Mouse (Mus musculus): ENCODE results near the gene Sox5. TPM values are rescaled to one million over a fixed set of nuclear protein-coding genes. Genes with fewer than 3 reads are reported as not detected.

The Sox5 gene
- total RNA-seq, 2 experiments from 2014 or later, result 3.3 to 3.9 TPM

DNA sequence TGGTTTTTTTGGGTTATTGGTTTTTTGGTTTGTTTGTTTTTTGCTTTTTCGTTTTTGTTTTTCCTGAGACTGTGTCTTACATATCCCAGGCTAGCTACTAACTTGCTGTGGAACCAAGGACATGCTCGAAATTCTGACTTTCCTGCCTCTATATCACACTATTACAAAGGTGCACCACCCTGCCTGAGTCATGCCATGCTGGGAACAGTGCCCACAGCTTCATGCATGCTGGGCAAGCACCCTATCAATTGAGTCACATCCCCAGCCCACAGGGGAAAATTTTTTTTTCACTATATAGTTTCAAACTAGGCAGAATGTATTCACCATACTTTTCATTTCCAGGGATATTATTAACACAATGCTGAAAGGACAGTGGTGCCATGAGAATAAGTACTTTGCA is 8.8 kb downstream of the Sox5 start:
- DNase-seq (ENCODE audit: low spot score in 2 of 2), result no peak

DNA sequence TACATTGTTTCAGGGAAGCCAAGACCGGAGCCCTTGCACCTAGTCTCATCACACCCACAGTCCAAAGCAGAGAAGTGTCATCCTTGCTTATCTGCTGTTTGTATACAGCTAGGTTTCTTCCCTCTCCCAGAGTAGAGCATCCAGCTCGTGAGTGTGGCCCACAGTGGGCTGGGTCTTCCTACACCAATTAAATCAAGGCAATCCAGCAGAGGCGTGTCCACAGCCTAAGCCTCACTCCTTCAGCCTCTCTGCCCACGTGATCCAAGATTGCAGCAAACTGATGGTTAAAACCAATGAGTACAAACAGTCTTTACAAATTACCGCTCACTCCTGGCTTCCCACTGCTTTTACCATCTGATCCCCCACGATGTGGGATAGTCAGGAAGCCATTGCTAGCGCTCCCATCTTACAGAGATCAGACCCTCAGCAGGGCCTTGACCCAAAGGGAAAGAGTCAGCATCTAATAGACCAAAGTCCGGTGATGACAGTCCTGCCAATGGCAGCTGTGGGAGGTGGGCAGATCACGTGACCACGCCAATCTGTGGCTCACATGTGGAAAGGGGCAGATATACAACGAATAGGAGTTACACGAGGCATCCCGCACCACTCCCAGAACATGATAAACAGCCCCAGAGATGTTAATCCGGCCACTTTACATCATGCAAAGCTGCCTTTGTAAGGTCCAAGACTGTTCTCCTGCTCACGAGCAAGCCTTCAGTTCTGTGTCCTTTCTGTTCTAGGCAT is 9.4 kb downstream of the Sox5 start:
- DNase-seq (ENCODE audit: low spot score in 2 of 2), result no peak

DNA sequence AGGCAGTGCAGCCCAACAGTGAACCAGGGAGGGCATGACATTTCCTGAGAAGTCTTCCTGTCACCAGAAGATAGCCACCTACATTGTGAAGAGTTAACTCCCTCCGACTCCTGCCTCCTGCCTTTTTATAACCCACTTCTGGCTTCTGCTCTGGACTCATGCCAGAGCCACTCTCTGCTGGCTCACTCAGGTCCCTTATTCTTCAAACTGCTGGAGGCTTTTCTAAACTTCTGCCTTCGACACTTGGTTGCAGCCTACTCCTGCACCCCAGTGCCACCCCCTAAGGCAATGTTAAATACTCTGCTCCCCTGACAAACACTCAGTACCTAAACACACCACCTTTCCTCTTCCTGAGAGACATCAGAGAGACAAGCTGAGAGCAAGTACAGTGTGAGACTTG is 12.7 kb downstream of the Sox5 start:
- no peak for DNase-seq (ENCODE audit: low spot score in 2 of 2)

DNA sequence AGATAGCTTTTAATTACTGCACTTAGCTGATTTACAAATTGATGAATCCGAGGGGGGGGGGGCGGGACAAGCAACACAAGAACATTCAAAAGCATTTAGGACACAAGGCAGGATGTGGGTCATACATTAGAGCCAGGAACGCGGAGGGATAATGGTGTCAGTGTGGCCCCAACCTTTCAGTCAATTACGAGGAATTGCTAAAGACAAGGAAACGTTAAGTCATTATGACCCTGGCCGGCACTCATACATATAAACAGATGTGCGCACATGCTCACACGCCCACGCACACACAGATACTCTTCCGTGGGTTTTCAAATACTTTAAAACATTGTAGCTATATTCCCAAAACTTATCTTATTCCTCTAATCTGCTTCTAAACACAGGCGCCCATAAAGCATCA is 19.9 kb downstream of the Sox5 start:
- DNase-seq (ENCODE audit: low spot score in 2 of 2), result no peak

DNA sequence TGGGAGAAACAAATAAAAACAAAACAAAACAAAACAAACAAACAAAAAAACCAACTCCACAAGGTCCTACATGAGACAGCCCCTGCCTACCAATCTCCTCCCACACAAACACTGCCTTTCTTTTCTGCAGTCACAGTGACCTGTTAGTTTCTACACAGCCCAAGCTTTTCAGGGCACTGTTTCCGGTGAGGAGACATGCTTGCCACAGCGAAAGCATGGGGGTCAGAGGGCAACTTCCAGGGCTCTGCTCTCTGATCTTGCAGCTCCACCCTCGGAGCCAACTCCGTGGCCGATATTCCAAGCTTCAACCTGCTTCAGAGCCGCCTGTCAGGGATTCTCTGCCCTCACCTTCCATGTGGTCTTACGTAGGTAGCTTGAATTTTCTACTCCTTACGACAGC is 22.6 kb downstream of the Sox5 start:
- no peak for DNase-seq (ENCODE audit: low spot score in 2 of 2)

DNA sequence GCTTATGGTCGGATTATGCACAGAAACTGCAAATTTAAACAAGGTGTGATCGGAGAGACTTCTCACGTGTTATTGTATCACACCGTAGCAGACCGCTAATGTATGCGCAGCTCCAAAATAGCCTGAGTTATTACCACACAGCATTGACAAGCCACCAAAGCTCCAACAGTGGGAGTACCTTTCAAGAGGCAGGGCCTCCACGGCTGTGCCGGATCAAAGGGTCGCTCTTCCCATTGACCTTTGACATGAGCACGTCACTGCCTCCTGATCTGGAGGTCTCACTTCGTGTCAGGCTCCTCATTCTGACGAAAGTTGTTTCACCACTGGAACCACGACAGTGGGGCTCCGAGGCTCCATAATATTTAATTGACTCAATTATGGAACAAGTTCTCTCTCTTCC is 24.4 kb downstream of the Sox5 start:
- DNase-seq (ENCODE audit: low spot score in 2 of 2), result no peak

DNA sequence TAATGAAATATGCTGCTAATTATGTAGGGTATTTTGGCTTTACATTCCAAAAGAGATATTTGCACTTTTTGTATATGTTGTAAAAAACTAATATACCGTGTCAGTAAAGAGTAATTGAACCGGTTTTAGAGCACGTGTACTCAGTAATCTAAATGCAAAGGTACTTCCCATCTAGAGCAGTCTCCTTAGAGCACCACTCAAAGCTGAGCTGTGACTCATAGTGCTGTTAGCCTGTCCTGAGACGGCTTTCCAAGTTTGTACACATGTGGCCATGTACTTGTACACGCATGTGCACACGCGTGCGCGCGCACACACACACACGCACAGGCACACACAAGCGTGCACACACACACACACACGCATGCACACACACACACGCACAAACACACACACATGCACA is 25.3 kb downstream of the Sox5 start:
- DNase-seq (ENCODE audit: low spot score in 2 of 2), result no peak

DNA sequence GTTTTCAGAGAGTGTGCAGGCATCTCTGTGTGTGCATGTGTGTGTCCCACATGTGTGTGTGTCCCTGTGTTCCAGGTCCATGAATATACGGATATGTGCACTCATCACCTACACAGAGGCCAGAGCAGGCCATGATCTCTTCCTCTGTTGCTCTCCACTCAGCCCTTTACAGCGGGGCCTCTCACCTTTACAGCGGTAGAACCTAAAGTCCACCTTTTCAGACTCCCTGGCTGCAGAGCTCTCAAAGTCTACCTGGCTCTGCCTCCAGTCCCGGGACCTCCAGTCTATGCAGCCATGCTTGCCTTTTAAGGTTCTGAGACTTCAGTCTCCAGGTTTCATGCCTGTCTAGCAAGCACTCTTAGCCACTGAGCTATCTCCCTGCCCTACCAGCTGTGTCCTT is 26.5 kb downstream of the Sox5 start:
- DNase-seq (ENCODE audit: low spot score in 2 of 2), result no peak

DNA sequence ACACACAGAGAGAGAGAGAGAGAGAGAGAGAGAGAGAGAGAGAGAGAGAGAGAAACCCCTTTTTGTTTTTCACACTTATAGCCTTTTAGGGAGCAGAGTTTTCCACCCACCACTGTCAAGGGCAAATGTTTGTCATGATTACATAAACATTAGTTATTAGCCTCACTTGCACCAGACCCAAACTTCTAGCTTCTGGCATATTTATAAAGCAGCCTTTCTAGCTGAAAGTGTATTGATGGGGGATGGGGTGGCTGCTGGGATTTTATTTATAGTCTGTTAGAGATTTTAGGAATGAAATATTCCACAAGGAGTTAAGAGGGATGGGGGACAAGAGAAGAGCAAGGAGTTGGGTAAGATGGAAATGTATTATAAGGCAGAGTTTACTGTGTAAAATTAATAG is 27.4 kb downstream of the Sox5 start:
- no peak for DNase-seq (ENCODE audit: low spot score in 2 of 2)

DNA sequence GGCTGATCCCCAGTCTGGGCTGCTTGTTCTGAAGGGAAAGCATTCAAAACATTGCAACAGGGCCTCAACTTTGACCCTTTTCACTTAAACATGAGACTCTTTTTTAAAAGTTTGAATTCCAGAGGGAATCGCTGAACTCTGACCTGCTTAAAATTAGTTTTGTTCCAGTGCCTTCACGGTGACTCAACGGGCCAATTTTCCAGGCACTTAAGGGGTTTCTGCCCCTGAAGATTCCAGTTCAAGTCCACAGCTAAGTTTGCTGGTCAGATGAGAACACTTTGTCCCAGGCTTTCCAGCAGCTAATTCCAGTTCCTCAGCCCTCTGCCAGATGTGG is 27.8 kb downstream of the Sox5 start:
- no peak for DNase-seq (ENCODE audit: low spot score in 2 of 2)

DNA sequence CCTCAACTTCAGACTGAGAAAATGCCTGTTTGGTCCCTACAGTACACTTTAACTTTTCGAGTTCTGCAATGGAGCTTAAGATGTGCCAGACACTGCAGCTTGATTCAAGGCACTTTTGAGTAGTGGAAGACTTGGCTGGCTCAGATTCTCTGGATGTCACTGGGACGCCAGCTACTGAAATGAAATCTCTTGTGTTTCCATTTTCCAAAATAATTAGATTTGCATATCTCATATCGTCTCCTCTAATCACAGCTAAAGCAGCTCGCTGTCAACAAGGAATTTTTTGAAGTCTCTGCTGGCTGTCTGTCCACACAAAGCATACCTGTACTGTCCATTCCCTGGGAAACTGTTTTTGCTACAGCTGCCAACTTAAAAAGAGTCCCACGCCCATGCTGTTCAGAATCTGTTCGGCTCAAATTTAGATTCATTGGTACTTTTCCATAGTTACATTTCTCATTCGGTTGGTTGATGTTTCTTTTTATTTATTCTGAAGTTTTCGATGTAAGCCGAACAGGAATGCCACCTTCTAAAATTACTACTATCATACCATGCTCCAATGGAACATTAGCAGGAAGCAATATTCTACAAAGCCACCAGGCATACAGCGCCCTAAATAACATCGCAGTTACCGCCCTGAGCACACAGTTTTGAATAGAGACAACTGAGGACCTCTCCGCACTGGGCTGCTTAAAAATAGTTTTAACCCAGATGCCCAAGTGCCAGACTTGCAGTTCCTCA is 28.4 kb downstream of the Sox5 start:
- DNase-seq (ENCODE audit: low spot score in 2 of 2), result no peak

DNA sequence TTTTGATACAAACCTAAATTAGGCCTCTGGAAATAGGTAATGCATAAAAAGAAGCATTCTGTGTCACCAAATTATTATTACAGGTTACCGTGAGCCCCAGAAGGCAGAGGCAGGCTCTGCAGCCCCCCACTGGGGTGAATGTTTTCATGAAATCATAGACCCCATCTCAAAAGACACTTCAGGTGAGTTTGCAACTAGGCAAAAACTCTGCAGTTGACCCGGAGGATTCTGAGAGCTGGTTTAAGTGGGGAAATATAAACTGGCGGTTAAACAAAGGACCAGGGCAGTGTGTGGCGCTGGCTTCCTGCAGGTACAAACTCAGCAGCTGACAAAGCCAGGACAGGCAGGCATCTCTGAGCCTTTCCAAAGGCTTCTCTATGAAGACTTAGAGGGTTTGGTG is 30.2 kb downstream of the Sox5 start:
- no peak for DNase-seq (ENCODE audit: low spot score in 2 of 2)

DNA sequence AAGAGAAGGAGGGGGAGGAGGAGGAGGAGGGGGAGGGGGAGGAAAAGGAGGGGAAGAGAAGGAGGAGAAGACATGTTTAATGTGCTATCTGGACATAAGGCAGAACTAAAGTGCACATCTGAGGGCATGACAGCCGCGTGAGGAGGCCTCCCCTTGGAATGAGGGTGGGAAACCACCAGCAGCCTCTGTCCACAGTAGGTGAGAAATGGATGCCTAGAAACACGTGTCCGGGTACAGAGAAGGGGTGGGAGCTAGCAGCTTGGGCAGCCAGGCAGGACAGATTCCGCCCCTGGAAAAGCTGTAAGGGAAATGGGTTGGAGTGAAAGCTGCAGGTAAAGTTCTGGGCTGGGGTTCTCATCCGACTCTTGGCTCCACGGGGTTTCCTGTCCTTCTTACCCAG is 31.6 kb downstream of the Sox5 start:
- DNase-seq (ENCODE audit: low spot score in 2 of 2), result no peak

DNA sequence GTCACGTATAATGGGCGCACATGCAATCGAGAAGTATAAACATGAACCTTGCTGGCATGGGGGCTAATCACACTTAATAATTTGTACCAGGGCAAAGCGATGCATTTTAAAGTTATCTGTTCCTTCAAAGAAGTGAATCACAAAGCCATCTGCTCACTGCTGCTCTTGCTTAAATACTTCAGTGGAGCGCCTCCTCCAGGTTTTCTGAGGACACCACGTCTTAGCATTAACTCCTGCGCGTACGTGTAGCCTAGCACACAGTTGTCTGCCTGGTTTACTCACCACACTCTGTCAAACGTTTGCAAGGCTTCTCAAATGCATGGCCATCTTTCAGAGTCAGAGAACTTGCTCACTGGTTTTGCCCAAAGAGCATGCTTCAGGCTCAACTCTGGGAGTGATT is 35.3 kb downstream of the Sox5 start:
- no peak for DNase-seq (ENCODE audit: low spot score in 2 of 2)

DNA sequence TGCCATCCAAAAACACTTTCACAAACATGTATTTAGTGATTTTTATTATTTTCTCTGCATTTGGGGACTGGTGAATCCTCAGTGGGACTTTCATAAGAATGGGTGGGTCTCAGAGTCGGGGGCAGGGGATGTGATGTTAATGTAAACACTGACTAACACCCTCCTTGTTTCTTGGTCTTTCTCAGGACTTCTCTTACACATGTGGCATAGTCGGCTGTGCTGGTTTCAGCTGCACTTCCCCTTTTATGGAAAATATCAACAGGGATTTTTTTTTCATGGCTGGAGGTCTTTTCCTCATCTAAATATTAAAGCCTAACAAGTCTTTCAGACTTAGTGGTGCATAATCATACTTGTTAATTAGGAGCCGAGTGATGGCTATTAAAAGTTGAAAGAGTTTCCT is 39.2 kb downstream of the Sox5 start:
- no peak for DNase-seq (ENCODE audit: low spot score in 2 of 2)

DNA sequence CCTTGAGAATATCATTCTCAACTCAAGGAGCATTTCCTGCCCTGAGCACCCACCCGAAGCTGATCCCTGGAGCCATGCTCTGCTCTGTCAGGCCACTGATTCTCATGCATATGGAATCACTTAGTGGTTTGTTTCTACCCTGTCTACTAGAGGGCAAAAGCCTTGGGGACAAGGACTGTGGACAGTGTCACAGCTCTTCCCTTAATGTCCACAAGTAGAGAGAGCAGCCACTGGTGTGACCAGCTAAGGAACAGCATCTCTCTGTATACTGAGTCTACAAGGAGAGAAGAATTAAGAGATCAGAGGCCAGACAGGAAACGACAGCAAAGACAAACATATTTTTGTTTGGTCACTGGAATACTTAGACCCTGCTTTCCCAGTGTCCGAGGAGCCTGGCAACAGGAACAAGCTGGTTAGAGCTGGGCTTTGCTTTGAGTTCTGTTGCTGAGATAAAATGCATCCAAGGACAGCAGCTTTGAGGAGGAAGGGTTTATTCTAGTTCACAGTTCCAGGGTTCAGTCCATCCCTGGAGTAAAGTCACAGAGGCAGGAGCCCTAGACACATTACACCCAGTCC is 40.6 kb downstream of the Sox5 start:
- DNase-seq (ENCODE audit: low spot score in 2 of 2), result no peak

DNA sequence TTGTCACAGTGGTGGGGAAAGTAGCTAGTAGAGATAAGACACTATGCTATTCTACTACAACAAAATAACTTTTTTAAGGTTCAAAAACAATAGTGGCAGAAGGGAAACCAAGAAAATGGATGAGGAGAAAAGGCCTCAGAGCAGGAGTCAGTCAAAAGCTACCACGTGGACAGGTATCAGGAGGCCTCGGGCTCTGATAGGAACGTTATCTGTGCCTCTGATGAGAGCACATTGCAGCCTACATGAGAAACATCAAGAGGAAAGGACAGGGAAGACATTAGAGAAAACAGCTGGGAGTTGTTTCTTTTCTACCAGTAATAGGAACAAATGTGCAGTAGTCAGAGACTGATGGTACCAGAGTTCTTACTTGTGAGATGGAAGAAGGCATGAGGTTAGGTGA is 41.4 kb downstream of the Sox5 start:
- DNase-seq (ENCODE audit: low spot score in 2 of 2), result no peak

DNA sequence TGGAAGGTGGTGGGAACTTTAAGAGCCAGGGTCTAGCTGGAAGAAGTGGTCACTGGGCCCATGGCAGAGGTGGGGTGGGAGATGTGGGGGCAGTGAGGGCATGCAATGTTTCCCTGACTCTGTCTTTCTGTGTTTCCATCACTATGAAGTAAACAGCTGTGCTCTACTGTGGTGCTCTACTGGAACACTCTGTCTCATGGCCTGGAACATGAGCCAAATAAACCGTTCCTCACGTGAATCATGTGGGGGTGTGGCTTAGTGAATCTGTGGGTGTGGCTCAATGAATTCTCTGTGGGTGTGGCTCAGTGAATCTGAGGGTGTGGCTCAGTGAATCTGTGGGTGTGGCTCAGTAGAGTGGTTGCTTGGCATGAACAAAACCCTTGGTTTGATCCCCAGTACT is 42.0 kb downstream of the Sox5 start:
- no peak for DNase-seq (ENCODE audit: low spot score in 2 of 2)

DNA sequence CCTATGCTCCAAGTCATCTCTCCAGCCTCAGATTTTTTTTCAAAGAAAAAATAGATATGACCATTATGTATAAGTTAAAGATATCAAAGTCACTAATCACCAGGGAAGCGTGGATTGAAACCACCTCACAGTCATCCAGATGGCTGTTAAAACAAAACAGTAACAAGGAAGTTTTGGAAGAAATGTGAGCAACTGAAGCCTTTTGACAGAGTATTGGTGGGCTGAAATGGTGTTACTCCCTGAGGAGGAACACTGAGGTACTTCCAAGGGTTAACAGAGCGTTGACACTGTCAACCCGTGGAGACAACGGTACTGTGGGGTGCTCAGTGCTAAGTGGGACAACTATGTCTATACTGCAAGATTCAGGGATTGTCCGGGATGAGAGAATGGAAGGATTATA is 44.0 kb downstream of the Sox5 start:
- DNase-seq (ENCODE audit: low spot score in 2 of 2), result no peak

DNA sequence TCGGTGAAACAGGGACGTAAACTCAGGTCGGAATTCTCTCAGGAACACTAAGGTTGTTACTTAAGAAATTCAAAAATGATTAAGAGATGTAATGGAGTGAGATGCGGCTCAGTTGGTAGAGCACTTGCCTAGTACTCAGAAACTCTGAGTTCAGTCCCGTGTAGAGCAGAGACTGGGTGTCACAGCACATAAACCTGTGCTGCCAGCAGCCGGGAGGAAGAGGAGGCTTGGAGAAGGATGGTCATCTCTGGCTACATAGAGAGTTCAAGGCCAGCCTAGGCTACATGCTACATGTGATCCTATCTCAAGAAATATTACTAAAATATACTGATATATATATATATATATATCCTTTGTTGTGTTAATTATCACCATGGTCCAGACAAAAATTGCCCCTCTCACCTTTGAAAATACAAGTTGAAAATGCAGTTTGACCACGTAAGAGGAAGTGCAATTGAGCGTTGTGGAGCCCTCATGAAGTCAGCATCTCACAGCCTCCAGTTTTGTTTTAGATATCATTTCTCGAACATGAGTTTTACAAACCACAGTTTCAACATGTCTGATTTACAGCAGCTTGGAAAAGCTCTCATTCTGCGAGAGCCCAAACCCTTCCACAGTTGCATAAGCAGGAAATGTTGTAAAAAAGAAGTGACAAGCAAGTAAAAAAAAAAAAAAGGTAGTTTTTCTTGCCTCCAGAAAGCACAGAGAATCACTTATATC is 50.4 kb downstream of the Sox5 start:
- no peak for DNase-seq (ENCODE audit: low spot score in 2 of 2)

DNA sequence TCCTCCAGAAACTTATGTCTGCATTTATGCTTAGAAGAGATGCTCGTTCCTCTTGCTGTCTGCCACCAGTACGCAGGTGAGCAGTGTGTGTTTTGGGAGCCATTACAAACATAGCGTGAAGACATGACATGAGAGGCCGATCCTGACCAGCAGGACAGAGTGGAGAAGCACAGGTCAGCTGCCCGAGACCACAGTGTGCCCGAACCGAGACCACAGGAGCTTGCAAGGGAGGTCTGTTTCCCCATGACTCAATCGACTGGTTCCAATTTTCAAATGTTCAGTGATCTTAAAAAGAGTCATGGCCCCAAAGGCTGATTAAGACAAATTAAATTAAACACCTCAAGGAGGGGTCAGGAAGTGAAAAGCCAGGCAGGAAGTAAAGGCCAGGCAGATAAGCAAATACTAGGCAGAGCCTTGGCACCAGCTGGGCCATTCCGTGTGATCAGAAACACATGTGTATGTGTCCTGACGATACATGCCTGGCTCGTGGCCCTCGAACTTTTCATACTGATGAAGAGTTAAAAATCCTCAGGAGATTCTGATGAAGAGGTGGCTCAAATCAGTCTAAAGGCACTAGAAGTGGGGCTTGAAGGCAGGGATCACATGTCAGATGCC is 58.1 kb downstream of the Sox5 start:
- no peak for DNase-seq (ENCODE audit: low spot score in 2 of 2)

DNA sequence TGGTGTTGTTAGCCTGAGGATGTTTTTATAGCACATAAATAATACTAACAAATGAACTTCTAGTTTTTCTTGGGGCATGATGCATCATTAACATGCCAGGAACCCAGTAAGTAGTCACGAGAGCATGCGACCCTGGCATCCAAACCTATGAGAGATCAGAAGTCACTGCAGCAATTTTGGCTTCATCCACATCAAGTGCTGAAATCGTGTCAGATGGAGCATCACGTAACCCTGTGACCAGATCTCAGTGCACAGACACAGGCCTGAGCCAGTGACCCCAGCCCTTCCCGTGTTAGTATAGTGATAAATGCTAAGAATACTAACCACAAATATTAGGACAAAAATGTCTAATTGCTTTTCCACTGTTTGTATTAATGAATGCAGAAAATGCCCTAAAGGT is 58.8 kb downstream of the Sox5 start:
- DNase-seq (ENCODE audit: low spot score in 2 of 2), result no peak
